Mouse (Mus musculus): Measurements from ENCODE around the gene Acvr1. TPM values are rescaled to one million over a fixed set of nuclear protein-coding genes. Genes with fewer than 3 reads are reported as not detected.

Gene Acvr1
- polyA plus RNA-seq, 1 experiment from 2014 or later, result 5.1 TPM

DNA sequence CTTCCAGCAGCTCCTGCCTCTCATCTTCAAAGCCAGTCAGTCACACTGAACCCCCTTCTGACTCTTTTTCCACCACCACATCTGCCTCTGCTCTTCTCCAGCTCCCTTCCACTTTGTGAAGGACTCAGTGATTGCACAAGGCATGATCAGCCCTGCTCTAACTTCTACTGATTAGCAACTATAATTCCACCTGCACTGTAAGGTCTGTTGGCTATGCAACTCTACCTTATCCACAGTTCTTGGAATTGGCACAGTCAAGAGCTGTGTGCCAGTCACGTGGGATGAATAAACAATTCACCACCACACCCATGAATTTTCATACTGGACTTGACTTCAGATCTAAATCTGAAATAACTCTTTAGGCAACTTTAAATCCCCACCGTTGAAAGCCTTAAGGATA lies 133.6 kb downstream of the Acvr1 start:
- H3K27me3 ChIP-seq (replicated peaks; ENCODE audit: control insufficient read depth, insufficient read depth, low read length), result no peaks in the 10 kb centered on the region
- no peak overlapping the region for H3K4me3 ChIP-seq (ENCODE audit: low read length)
- 0 out of 2 replicates have a peak, but pooled peaks cover 3% of the 10 kb centered on the region for H3K36me3 ChIP-seq (ENCODE audit: control insufficient read depth, insufficient read depth, low read length)
- no peak for ATAC-seq
- H3K9me3 ChIP-seq (ENCODE audit: control insufficient read depth, low read length), result no peaks in the 10 kb centered on the region
- H3K4me2 ChIP-seq (ENCODE audit: low read length), result no peak overlapping the region
- H3K27ac ChIP-seq (ENCODE audit: low read depth, low read length), result no peak overlapping the region
- 93% methylated on average over 2 of the region's 2 CpGs for WGBS
- no peaks in the 10 kb centered on the region for H3K4me1 ChIP-seq (ENCODE audit: control insufficient read depth, insufficient read depth, low read depth, low read length)
- H3K9ac ChIP-seq (ENCODE audit: low read depth, low read length), result no peak overlapping the region

DNA sequence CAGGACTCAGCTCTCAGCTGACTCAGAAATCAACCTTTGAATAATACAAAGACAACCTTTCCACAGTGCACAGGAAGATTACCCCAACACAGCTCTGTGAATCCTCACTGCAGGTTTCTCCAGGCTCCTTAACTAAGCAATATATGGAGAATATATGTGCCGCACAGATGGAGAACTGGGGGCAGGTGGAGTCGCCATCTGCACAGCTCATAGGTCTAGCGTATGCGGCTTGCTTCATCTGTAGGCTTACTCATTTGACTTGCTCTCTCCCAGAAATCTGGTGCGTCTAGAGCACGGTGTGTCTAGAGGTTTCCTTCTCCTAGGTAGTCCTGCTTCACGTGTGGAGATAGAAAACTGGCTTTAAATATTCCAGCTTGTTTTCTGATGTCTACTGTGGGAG lies 134.7 kb downstream of the Acvr1 start:
- H3K27me3 ChIP-seq (replicated peaks; ENCODE audit: control insufficient read depth, insufficient read depth, low read length), result no peaks in the 10 kb centered on the region
- WGBS, result 89% methylated on average over 7 of the region's 7 CpGs
- ATAC-seq, result no peak
- H3K27ac ChIP-seq (ENCODE audit: low read depth, low read length), result no peak overlapping the region
- no peak overlapping the region for H3K4me3 ChIP-seq (ENCODE audit: low read length)
- H3K4me1 ChIP-seq (ENCODE audit: control insufficient read depth, insufficient read depth, low read depth, low read length), result no peaks in the 10 kb centered on the region
- no peak overlapping the region for H3K9ac ChIP-seq (ENCODE audit: low read depth, low read length)
- H3K36me3 ChIP-seq (ENCODE audit: control insufficient read depth, insufficient read depth, low read length), result 0 out of 2 replicates have a peak, but pooled peaks cover 3% of the 10 kb centered on the region
- no peaks in the 10 kb centered on the region for H3K9me3 ChIP-seq (ENCODE audit: control insufficient read depth, low read length)
- H3K4me2 ChIP-seq (ENCODE audit: low read length), result no peak overlapping the region

DNA sequence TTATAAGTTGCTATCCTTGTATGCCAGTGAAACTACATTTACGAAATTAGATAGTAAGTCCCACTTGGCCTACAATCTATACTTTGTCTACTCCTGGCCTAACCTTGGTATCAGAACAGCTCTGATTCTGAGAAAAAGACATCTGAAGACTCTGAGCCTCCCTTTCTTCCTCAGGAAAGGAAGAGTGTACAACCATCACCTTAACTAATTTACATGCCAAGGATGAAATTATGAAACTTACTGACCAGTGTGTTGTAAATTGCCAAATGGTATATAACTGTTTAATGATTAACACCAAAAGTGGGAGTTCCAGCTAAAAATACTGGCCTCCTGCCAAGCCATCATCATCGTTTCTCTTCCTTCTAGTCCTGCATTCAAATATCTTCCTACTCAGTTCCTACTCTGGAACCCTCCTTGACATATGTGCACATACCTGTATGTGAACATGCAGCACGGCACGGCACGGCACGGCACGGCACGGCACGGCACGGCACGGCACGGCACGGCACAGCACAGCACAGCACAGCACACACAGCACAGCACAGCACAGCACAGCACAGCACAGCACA lies 141.4 kb downstream of the Acvr1 start:
- no peaks in the 10 kb centered on the region for H3K27me3 ChIP-seq (replicated peaks; ENCODE audit: control insufficient read depth, insufficient read depth, low read length)
- H3K9ac ChIP-seq (ENCODE audit: low read depth, low read length), result no peak overlapping the region
- WGBS, result 92% methylated on average over 13 of the region's 13 CpGs
- H3K4me3 ChIP-seq (ENCODE audit: low read length), result no peak overlapping the region
- 0 out of 2 replicates have a peak, but pooled peaks cover 2% of the 10 kb centered on the region for H3K36me3 ChIP-seq (ENCODE audit: control insufficient read depth, insufficient read depth, low read length)
- H3K9me3 ChIP-seq (ENCODE audit: control insufficient read depth, low read length), result no peaks in the 10 kb centered on the region
- H3K27ac ChIP-seq (ENCODE audit: low read depth, low read length), result no peak overlapping the region
- H3K4me2 ChIP-seq (ENCODE audit: low read length), result no peak overlapping the region
- ATAC-seq, result no peak
- H3K4me1 ChIP-seq (ENCODE audit: control insufficient read depth, insufficient read depth, low read depth, low read length), result no peaks in the 10 kb centered on the region

DNA sequence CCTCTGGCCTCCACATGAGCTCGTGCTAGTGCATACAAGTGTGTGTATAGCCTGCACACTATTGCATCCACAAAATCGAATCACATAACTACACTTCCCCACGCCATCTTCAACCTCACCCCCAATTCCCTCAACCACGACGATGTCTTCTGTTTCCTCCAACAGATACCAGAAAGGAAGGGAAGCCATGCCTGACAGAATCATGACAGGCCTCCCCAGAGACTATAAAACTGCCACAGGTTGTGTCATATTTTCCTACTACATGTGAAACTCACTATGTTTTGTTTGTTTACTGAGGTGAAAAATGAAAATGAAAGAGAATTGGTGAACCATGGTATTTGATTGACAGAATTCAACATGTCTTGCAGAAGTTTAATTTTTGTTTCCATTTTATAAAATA lies 143.6 kb downstream of the Acvr1 start:
- no peaks in the 10 kb centered on the region for H3K4me1 ChIP-seq (ENCODE audit: control insufficient read depth, insufficient read depth, low read depth, low read length)
- no peak overlapping the region for H3K4me3 ChIP-seq (ENCODE audit: low read length)
- no peaks in the 10 kb centered on the region for H3K27me3 ChIP-seq (replicated peaks; ENCODE audit: control insufficient read depth, insufficient read depth, low read length)
- WGBS, result 93% methylated on average over 5 of the region's 5 CpGs
- ATAC-seq, result no peak
- no peak overlapping the region for H3K9ac ChIP-seq (ENCODE audit: low read depth, low read length)
- 0 out of 2 replicates have a peak, but pooled peaks cover 5% of the 10 kb centered on the region for H3K36me3 ChIP-seq (ENCODE audit: control insufficient read depth, insufficient read depth, low read length)
- H3K9me3 ChIP-seq (ENCODE audit: control insufficient read depth, low read length), result no peaks in the 10 kb centered on the region
- no peak overlapping the region for H3K4me2 ChIP-seq (ENCODE audit: low read length)
- no peak overlapping the region for H3K27ac ChIP-seq (ENCODE audit: low read depth, low read length)

DNA sequence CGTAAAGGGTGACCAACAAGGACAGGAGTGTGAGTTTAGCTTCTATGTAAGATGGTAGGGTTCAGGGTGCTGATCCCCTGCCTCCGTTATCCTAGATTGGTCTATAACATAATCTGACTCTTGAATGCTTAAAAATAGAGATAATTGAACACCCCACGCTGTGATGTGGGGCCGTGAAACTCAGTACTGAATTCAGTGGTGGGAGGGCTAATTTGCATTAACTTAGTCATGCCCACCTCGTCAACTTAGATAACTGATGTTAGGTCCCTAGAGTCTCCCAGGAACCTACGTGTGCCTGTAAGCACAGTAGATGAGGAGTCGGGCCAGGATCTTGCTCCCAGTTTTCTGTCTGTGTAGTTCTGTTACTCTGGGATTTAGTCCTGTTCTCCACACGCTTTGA lies 147.4 kb downstream of the Acvr1 start:
- no peak overlapping the region for H3K27ac ChIP-seq (ENCODE audit: low read depth, low read length)
- H3K9me3 ChIP-seq (ENCODE audit: control insufficient read depth, low read length), result no peaks in the 10 kb centered on the region
- ATAC-seq, result no peak
- H3K27me3 ChIP-seq (replicated peaks; ENCODE audit: control insufficient read depth, insufficient read depth, low read length), result no peaks in the 10 kb centered on the region
- no peak overlapping the region for H3K9ac ChIP-seq (ENCODE audit: low read depth, low read length)
- H3K4me2 ChIP-seq (ENCODE audit: low read length), result no peak overlapping the region
- no peak overlapping the region for H3K4me3 ChIP-seq (ENCODE audit: low read length)
- WGBS, result 85% methylated on average over 8 of the region's 8 CpGs
- H3K36me3 ChIP-seq (ENCODE audit: control insufficient read depth, insufficient read depth, low read length), result 0 out of 2 replicates have a peak, but pooled peaks cover 5% of the 10 kb centered on the region
- no peaks in the 10 kb centered on the region for H3K4me1 ChIP-seq (ENCODE audit: control insufficient read depth, insufficient read depth, low read depth, low read length)

DNA sequence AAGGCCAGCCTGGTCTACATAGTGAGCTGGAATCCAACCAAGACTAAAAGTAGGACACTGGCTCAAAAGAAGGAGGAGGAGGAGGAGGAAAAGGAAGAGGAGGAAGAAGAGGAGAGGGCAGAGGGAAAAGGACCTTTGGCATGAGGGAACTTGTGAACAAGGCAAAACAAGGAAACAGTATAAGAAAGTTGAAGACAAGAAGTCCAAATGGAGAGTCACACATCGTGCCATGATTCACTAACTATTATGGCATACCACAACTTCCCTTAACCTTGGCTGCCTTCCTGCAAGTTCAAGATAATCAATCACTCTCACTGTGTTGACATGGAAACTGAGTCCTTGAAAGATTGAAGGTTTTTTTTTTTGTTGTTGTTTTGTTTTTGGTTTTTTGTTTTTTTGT lies 148.8 kb downstream of the Acvr1 start:
- 91% methylated on average over 1 of the region's 1 CpGs for WGBS
- H3K27me3 ChIP-seq (replicated peaks; ENCODE audit: control insufficient read depth, insufficient read depth, low read length), result no peaks in the 10 kb centered on the region
- H3K36me3 ChIP-seq (ENCODE audit: control insufficient read depth, insufficient read depth, low read length), result 0 out of 2 replicates have a peak, but pooled peaks cover 5% of the 10 kb centered on the region
- H3K4me1 ChIP-seq (ENCODE audit: control insufficient read depth, insufficient read depth, low read depth, low read length), result no peaks in the 10 kb centered on the region
- no peak overlapping the region for H3K9ac ChIP-seq (ENCODE audit: low read depth, low read length)
- no peak overlapping the region for H3K27ac ChIP-seq (ENCODE audit: low read depth, low read length)
- H3K4me2 ChIP-seq (ENCODE audit: low read length), result no peak overlapping the region
- no peak for ATAC-seq
- no peaks in the 10 kb centered on the region for H3K9me3 ChIP-seq (ENCODE audit: control insufficient read depth, low read length)
- H3K4me3 ChIP-seq (ENCODE audit: low read length), result no peak overlapping the region

DNA sequence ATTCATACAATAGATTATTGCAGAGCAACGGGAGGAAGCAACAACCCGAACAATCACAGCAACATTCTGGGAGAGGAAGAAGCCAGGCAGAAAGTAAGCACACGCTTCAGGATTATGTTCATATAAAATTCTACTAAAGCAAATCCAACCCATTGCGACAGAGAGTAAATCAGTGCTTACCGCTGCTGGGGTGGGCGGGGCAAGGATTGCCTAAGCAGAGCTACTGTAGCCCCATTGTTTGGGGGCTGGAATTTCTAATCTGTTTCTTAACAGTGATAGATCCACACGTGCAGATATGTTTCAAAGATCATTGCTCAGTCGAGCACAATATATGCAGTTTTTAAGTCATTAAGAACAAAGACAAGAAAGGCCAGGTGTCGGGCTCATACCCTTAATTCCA lies 149.3 kb downstream of the Acvr1 start:
- Histone ChIP-seq H3K27ac (ENCODE audit: low read depth, low read length) (no peak overlapping the region), H3K4me2 (ENCODE audit: low read length) (no peak overlapping the region), H3K4me3 (ENCODE audit: low read length) (no peak overlapping the region), H3K36me3 (ENCODE audit: control insufficient read depth, insufficient read depth, low read length) (0 out of 2 replicates have a peak, but pooled peaks cover 5% of the 10 kb centered on the region), H3K4me1 (ENCODE audit: control insufficient read depth, insufficient read depth, low read depth, low read length) (no peaks in the 10 kb centered on the region), H3K9ac (ENCODE audit: low read depth, low read length) (no peak overlapping the region), H3K9me3 (ENCODE audit: control insufficient read depth, low read length) (no peaks in the 10 kb centered on the region), H3K27me3 (replicated peaks; ENCODE audit: control insufficient read depth, insufficient read depth, low read length) (no peaks in the 10 kb centered on the region)
- ATAC-seq, result no peak
- 87% methylated on average over 9 of the region's 9 CpGs for WGBS

DNA sequence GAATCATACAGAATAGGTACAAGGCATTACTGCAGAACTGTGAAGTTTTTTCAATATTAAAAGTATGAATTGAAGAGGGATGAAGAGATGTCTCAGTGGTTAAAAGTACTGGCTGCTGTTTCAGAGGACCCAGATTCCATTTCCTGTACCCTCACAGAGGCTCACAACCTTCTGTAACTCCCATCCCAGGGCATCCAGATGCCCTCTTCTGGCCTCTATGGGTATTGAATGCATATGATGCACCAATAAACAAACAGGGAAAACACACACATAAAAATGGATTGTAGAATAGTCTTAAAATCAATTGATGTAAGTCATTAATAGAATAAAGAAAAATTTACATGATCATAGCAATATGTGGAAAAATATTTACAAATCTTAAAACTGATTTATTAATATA lies 151.9 kb downstream of the Acvr1 start:
- H3K4me3 ChIP-seq (ENCODE audit: low read length), result no peak overlapping the region
- no peaks in the 10 kb centered on the region for H3K4me1 ChIP-seq (ENCODE audit: control insufficient read depth, insufficient read depth, low read depth, low read length)
- H3K4me2 ChIP-seq (ENCODE audit: low read length), result no peak overlapping the region
- H3K27me3 ChIP-seq (replicated peaks; ENCODE audit: control insufficient read depth, insufficient read depth, low read length), result no peaks in the 10 kb centered on the region
- H3K9me3 ChIP-seq (ENCODE audit: control insufficient read depth, low read length), result no peaks in the 10 kb centered on the region
- 0 out of 2 replicates have a peak, but pooled peaks cover 3% of the 10 kb centered on the region for H3K36me3 ChIP-seq (ENCODE audit: control insufficient read depth, insufficient read depth, low read length)
- no peak overlapping the region for H3K9ac ChIP-seq (ENCODE audit: low read depth, low read length)
- no peak for ATAC-seq
- no peak overlapping the region for H3K27ac ChIP-seq (ENCODE audit: low read depth, low read length)

DNA sequence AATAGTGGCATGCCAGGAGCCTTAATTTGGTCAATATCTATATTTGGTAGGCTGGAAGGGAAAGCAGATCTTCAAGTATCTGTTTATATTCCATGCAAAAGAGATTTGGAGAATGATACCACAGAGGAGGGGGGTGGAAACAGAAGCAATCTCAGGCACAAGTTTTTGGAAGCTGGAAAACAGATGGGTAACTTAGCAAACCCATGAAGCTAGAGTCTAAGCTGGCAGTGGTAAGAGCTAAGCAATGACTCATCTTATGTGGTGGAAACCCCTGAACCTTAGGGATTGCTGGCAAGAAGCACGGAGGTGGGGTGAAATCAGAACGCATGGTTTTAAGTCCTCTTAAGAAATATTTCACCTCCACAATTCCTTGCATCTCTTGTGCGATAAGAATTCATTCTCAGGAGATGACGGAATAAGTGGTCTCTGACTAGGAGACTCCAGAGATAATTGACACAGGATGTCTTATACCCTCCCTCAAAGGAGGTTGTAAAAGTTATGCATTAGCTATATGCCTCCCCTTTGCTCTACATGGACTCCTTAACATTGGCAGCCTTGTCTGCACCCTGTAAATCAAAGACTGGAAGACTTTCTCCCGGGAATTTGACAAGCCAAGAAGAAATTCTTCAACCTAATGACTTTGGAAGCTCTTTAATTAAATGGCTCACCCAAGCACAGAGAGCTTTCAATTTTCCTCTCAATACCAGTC lies 157.9 kb downstream of the Acvr1 start:
- ATAC-seq, result no peak
- H3K9me3 ChIP-seq (ENCODE audit: control insufficient read depth, low read length), result no peaks in the 10 kb centered on the region
- no peaks in the 10 kb centered on the region for H3K27me3 ChIP-seq (replicated peaks; ENCODE audit: control insufficient read depth, insufficient read depth, low read length)

More for the DNA sequence above, 157.9 kb downstream of the Acvr1 start:
- H3K4me3 ChIP-seq (ENCODE audit: low read length), result no peak overlapping the region
- no peak overlapping the region for H3K9ac ChIP-seq (ENCODE audit: low read depth, low read length)
- H3K36me3 ChIP-seq (ENCODE audit: control insufficient read depth, insufficient read depth, low read length), result no peaks in the 10 kb centered on the region
- H3K4me2 ChIP-seq (ENCODE audit: low read length), result no peak overlapping the region
- no peak overlapping the region for H3K27ac ChIP-seq (ENCODE audit: low read depth, low read length)
- WGBS, result 79% methylated on average over 5 of the region's 5 CpGs
- H3K4me1 ChIP-seq (ENCODE audit: control insufficient read depth, insufficient read depth, low read depth, low read length), result no peaks in the 10 kb centered on the region

Data from hindbrain, embryonic 16.5 days (tissue).